Mouse (Mus musculus) liver, embryonic 12.5 days (tissue): ENCODE measurements around the gene Gdf2. TPM values are rescaled to one million over a fixed set of nuclear protein-coding genes. Genes with fewer than 3 reads are reported as not detected.

Source experiments
- polyA plus RNA-seq: library from polyadenylated mRNA; unstranded; fragments of >200 nt; fragmentation: Nextera tagmentation; extraction: Ambion mirVana; gene quantifications from 2 replicates; pipeline ENCODE4 v1.2.1, GENCODE M21; 2016

Gene Gdf2
- polyA plus RNA-seq, 1 experiment from 2014 or later, result 15.0 TPM

Other genes starting within 250 kb of the Gdf2 start
- 11.4 and 15.6 TPM in 2 replicates for gene Gdf10, start 17.5 kb upstream of the Gdf2 start, polyA plus RNA-seq
- 0.10 and 0.12 TPM in 2 replicates for gene Rbp3, start 13.0 kb downstream of the Gdf2 start, polyA plus RNA-seq
- 0.05 TPM in 1 of 2 replicates, not detected in the other for gene Zfp488, start 37.7 kb downstream of the Gdf2 start, polyA plus RNA-seq
- not detected in 2 replicates for gene Gm30083, start 74.1 kb downstream of the Gdf2 start, polyA plus RNA-seq
- not detected in 2 replicates for gene Gm5460, start 75.7 kb downstream of the Gdf2 start, polyA plus RNA-seq
- not detected in 2 replicates for gene Antxrl, start 111.7 kb downstream of the Gdf2 start, polyA plus RNA-seq
- gene Anxa8, start 144.9 kb downstream of the Gdf2 start, polyA plus RNA-seq, result 0.11 TPM in 1 of 2 replicates, not detected in the other
- not detected in 2 replicates for gene A630023A22Rik, start 161.7 kb downstream of the Gdf2 start, polyA plus RNA-seq
- gene Npy4r, start 211.4 kb downstream of the Gdf2 start, polyA plus RNA-seq, result not detected in 2 replicates